Mouse (Mus musculus) embryonic fibroblast, embryonic 13.5 days (primary cell): ENCODE results near the gene Cfl2. TPM values are rescaled to one million over a fixed set of nuclear protein-coding genes. Genes with fewer than 3 reads are reported as not detected.
"Not testable (repeated sequence)": the region's sequence is repeated elsewhere in the genome, so short reads cannot be mapped to it uniquely, and the experiment has no call there.

ENCODE experiments used
- H3K27ac ChIP-seq: 2 replicates; pipeline ENCODE4 v1.5.1; 2012; ENCODE audit warnings: low read length, control low read depth, inconsistent platforms; ENCODE audit not compliant: insufficient read depth
- H3K4me1 ChIP-seq: 2 replicates; pipeline ENCODE4 v1.6.1; 2011; ENCODE audit warnings: low read length; ENCODE audit not compliant: control insufficient read depth, insufficient read depth
- H3K4me3 ChIP-seq: 2 replicates; pipeline ENCODE4 v1.5.1; 2011; ENCODE audit warnings: mild to moderate bottlenecking, control low read depth, low read length; ENCODE audit not compliant: insufficient read depth
- CTCF ChIP-seq: IDR thresholded peaks from 2 replicates; pipeline ENCODE4 v1.5.1; 2011; ENCODE audit warnings: mild to moderate bottlenecking, control low read depth, low read length, moderate library complexity, borderline replicate concordance; ENCODE audit not compliant: insufficient read depth
- POLR2A ChIP-seq: IDR thresholded peaks from 2 replicates; pipeline ENCODE4 v1.6.1; 2011; ENCODE audit warnings: low read depth, mild to moderate bottlenecking, control low read depth, low read length, moderate library complexity
- polyA plus RNA-seq: library from polyadenylated mRNA; stranded (reverse); fragments of >200 nt; gene quantifications from 2 replicates; pipeline ENCODE4 v1.2.4, GENCODE M21; 2011; ENCODE audit warnings: low read depth; ENCODE audit not compliant: missing spikeins, insufficient read length

Gene Cfl2
- polyA plus RNA-seq, result 218 and 247 TPM in 2 replicates

DNA sequence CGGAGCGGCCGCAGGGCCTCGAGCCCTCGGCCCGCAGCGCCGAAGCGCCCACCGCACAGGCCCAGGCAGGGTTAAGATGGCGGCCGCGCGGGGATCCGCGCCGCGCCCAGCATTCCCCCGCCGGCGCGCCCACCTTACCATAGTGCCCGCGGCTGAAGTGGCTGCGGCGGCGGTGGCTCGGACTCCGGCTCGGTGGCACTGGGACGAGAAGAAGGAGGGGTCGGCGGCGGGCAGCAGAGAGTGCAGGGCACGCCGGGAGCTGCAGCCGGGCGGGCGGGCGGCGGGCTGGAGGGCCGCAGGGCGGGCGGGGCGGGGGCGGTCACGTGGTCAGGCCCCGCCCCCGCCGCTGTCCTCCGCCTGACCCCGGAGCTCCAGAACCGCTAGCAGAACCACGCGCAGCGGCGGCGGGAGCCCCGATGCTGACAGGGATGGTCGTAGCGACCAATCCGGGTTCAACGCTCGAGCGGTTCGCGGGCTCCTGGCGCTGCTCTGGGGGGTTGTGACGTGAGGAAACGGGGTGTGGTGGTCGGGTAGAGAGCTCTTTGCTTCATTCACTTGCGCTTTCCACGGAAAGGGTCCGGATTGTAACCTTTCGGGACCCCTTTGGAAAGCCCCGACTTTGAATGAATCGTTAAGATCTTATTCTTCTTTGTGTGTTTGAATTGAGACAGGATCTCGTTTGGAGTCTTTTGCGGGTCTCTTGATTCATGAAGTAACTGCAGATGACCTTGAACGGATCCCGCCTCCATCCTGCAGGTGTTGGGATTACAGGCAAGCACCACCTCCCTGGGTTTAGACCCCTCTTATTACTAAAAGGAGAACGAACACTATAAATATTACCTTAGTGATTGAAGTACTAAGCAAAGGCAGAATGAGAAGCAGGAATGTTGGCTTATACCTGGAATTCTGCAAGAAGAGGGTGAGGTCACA is at the start of gene Cfl2:
Gene Cfl2 (minus strand): TSS at position 272 of the 930 bp plus-strand sequence.
- TF ChIP-seq POLR2A (peak; percentile 57), CTCF (no peak)
- Histone ChIP-seq H3K4me1 (no peaks in the 10 kb centered on the region; the same call in 1 of the 2 replicates), H3K27ac (peak within 1 kb of the TSS; percentile 96), H3K4me3 (peak within 1 kb of the TSS; percentile 75)

DNA sequence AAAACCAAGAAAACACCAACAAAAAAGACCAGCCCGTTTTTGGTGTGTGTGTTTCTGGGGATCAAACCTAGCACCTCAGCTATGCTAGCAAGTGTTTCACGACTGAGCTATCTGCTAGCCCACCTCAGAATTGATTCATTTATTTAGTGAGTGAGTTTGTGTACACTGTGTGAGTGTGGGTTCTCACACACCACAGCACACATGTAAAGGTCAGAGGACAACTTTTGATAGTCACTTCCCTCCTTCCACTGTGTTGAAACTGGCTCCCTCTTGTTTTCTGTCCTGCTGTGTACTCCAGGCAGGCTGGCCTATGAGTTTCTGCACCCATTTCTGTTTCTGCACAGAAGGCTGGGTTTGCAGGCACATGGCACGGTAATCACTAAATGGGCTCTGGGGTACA is 47.7 kb upstream of the Cfl2 start:
- H3K27ac ChIP-seq, result no peak overlapping the region
- TF ChIP-seq POLR2A, result no peak
- no peak for TF ChIP-seq CTCF
- H3K4me1 ChIP-seq, result no peaks in the 10 kb centered on the region
- no peak overlapping the region for H3K4me3 ChIP-seq

DNA sequence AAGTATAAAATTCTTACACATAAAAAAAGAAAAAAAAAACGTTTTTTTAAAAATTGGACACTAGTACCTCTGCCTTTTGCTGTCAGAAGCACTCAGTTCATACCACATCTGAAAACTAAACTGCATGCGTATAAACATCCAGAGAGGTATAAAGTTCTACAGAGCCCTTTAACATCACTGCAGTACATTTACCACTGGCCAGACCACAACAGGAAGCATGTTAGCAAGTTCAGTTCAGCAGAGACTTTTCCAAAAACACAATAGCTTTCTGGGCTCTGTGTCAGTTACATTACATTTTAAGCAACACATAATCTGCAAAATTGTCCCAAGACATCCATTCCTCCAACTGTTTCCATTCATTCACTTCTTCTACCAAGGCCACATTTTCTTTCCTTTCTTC is 29.9 kb upstream of the Cfl2 start:
- not testable (repeated sequence) for H3K4me3 ChIP-seq, H3K4me1 ChIP-seq, H3K27ac ChIP-seq

DNA sequence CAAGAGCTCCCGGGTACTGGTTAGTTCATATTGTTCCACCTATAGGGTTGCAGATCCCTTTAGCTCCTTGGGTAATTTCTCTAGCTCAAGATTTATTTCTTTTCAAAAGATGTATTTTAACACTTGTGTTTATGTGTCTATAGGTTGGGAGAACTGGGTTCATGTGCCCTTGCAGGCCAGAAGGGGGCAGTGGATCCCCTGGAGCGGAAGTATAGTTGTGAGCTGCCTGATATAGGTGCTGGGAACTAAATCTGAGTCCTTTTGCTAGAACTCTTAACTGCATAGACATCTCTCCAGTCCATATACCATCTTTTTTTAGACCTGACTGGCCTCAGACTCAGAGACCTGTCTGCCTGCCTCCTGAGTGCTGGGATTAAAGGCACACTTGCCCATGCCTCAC is 27.7 kb upstream of the Cfl2 start:
- Histone ChIP-seq H3K4me3 (no peak overlapping the region), H3K27ac (no peak overlapping the region), H3K4me1 (no peaks in the 10 kb centered on the region)
- TF ChIP-seq CTCF, result no peak
- no peak for TF ChIP-seq POLR2A

DNA sequence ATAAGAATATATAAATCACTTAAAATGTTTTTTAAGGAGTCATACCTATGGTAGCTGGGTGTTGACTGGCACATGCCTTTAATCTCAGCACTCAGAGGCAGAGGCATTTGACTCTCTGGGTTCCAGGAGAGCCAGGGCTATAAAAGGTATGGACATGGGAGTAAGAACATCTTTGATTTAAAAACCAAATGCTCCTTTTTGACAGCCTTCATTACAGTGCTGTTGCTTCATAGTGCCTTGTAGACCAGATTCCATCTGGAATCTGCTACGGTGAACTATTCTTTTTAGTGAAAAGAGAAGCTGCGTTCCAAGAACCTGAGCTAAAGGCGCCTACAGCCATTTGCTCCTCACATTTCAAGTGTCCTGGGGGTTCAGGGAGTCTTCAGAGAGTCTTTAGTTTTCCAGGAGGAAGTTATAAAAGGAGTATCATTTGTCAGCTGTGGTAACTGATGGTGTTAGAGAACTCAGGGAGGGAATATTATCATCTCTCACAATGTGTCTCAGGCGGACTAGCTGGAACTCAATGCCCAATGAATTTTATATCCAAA is 25.0 kb upstream of the Cfl2 start:
- TF ChIP-seq CTCF (no peak), POLR2A (no peak)
- Histone ChIP-seq H3K4me3 (no peak overlapping the region), H3K4me1 (no peaks in the 10 kb centered on the region), H3K27ac (no peak overlapping the region)

DNA sequence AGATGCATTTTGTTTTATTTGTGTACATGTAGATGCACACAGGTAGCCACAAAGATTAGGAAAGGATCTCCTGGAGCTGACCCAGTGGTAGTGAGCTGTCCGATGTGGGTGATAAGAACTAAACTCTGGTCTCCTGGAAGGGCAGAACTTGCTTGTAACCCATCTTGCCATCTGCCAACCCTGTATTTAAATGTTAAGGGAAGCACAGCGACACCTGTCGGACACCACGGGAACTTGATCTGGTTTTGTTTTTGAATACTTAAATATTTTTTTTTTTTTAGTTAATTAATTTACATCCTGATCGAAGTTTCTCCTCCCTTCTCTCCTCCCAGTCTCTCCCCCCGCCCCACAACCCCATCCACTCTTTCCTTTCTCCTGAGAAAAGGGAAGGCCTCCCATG is 17.0 kb upstream of the Cfl2 start:
- 0 out of 2 replicates have a peak, but pooled peaks have one; percentile 15 for TF ChIP-seq CTCF
- no peak for TF ChIP-seq POLR2A
- no peak overlapping the region for H3K4me3 ChIP-seq
- H3K27ac ChIP-seq, result no peak overlapping the region
- peaks cover 5% of the 10 kb centered on the region for H3K4me1 ChIP-seq

DNA sequence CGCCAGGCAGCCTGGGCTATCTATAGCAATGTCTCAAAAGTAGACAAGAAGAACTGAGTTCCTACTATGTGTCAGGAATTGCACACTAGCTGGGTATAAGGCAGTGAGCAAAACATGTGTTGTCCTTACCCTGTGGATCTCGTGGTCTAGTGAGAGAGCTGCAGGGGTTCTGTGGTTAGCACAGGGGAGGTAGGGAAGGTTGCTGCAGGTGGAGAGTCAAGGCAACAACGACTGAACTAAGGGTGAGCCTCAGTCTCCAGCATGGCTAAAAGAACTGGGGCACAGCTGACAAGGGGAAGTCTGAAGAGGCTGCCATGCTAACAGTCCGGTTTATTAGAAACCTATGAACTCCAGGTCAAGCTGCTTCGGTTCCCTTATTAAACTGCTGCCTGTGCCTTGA is 16.5 kb upstream of the Cfl2 start:
- H3K4me3 ChIP-seq, result no peak overlapping the region
- TF ChIP-seq POLR2A, result no peak
- no peak overlapping the region for H3K27ac ChIP-seq
- H3K4me1 ChIP-seq, result peaks cover 5% of the 10 kb centered on the region

DNA sequence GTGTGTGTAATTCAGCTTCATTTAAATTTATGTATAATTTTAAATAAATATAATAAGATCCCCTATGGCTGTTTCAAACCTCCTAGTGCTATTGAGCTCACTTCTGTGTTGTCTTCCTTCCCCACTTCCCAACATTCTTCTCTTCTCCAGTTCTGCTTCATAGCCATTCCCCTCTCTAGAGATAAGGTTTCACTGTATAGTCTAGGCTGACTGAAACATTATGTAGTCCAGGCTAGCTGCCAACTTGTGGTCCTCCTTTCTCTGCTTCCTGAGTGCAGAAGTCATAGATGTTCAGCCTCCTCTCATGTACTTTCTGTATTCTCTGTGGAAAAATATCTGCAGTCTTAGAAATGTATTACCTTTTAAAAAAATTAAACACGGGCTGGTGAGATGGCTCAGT is 15.2 kb upstream of the Cfl2 start:
- H3K4me3 ChIP-seq, result no peak overlapping the region
- TF ChIP-seq POLR2A, result no peak
- no peak for TF ChIP-seq CTCF
- no peak overlapping the region for H3K27ac ChIP-seq
- peaks cover 5% of the 10 kb centered on the region for H3K4me1 ChIP-seq

DNA sequence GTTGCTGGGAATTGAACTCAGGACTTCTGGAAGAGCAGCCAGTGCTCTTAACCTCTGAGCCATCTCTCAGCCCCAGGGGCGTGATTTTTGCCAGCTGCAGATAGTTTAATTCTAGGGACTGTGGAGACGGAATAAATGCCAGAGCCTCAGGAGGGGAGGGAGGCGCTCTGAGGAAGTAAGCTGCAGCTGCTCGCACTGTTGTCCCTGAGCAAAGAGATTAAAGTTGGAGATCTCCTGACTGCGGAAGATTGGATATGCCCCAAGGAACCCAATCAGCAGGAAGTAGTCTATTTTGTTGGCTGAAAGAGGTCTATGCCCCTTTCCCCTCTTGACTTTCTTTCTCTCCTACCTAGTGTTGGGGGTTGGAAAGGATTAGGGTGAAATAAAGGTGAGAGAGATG is 14.2 kb upstream of the Cfl2 start:
- peaks cover 5% of the 10 kb centered on the region for H3K4me1 ChIP-seq
- TF ChIP-seq CTCF, result no peak
- H3K27ac ChIP-seq, result no peak overlapping the region
- no peak overlapping the region for H3K4me3 ChIP-seq

DNA sequence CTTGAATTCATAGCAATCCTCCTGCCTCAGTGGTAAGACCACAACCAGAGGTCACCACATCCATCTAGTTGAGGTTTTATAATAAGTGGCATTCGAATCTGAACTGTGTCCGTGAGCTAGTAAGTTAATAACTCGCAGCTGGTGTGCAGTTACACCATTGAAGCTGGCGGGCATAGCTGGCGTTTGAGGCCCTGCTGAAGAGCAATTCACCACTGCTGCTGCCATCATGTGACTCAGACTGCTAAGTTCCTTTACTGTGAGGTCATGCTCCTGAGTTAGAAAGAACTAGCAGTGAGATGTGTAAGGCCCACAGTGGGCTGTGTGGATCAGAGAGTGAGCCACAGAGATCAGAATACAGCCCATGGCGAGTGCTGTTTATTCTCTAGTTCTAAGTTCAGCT is 12.0 kb upstream of the Cfl2 start:
- H3K27ac ChIP-seq, result peak overlapping the region; percentile 62
- no peak overlapping the region for H3K4me3 ChIP-seq
- TF ChIP-seq CTCF (no peak), POLR2A (no peak)
- peaks cover 5% of the 10 kb centered on the region for H3K4me1 ChIP-seq
